In genomic region chr3:40391631-40392030, GRCm38 (mm10) we compare ENCODE assay signal across 9 mouse cellular contexts.
DNase-seq lines count a peak whose midpoint lies in the region; ATAC-seq and TF ChIP-seq lines count a peak whose summit lies in the region.
"Had no signal": no experiment of that assay in that cellular context is flagged by ENCODE, and none has a peak within 500 bp of the region (broad histone marks: within the 10 kb centered on the region; RNA-seq: fewer than 3 reads in every experiment).

No protein-coding gene starts in this region.

- TF ChIP-seq RAD21 in MEL (IDR thresholded peaks at IDR 0.05; ENCODE audit: low read depth, low read length) = peak; percentile 83

- no peak overlapping the region for H3K4me2 ChIP-seq in intestine, postnatal 0 days (replicated peaks; ENCODE audit: low read depth)
- no peak overlapping the region for H3K4me2 ChIP-seq in intestine, embryonic 15.5 days (replicated peaks)
- no peak overlapping the region for H3K4me2 ChIP-seq in midbrain, embryonic 12.5 days (replicated peaks)
- H3K4me2 ChIP-seq: liver, embryonic 13.5 days had no signal

- no peak for TF ChIP-seq EP300 in MEL (IDR thresholded peaks at IDR 0.05; ENCODE audit: low read depth in 1 of 2, low read length in 2 of 2)

- H3K4me1 ChIP-seq in intestine, postnatal 0 days (replicated peaks; ENCODE audit: control insufficient read depth, insufficient read depth, low read length) = no peaks in the 10 kb centered on the region
- H3K4me1 ChIP-seq in intestine, embryonic 15.5 days (replicated peaks) = no peaks in the 10 kb centered on the region
- no peaks in the 10 kb centered on the region for H3K4me1 ChIP-seq in MEL (ENCODE audit: control insufficient read depth in 1 of 2, insufficient read depth in 2 of 2, low read length in 2 of 2)
- peaks cover 4% of the 10 kb centered on the region; the same call in 1 of the 2 replicates for H3K4me1 ChIP-seq in midbrain, embryonic 12.5 days
- H3K4me1 ChIP-seq: liver, embryonic 13.5 days had no signal

- H3K9me3 ChIP-seq in intestine, postnatal 0 days (ENCODE audit: control insufficient read depth) = no peaks in the 10 kb centered on the region
- no peaks in the 10 kb centered on the region for H3K9me3 ChIP-seq in intestine, embryonic 15.5 days
- H3K9me3 ChIP-seq in MEL (replicated peaks; ENCODE audit: insufficient read depth, low read length) = no peaks in the 10 kb centered on the region
- H3K9me3 ChIP-seq in midbrain, embryonic 12.5 days = no peaks in the 10 kb centered on the region
- H3K9me3 ChIP-seq: liver, embryonic 13.5 days had no signal

- TF ChIP-seq CTCF in intestine, postnatal 0 days (IDR thresholded peaks at IDR 0.05; ENCODE audit: low read depth) = peak; percentile 95
- peak; percentile 68 to 86 (median 80) for TF ChIP-seq CTCF in MEL (IDR thresholded peaks at IDR 0.05 in 2 of 3, conservative IDR thresholded peaks at IDR 0.05 in 1 of 3; ENCODE audit: control insufficient read depth in 1 of 3, insufficient read depth in 1 of 3, low read depth in 2 of 3, low read length in 3 of 3, poor library complexity in 1 of 3, severe bottlenecking in 1 of 3)

- no peak overlapping the region for H3K9ac ChIP-seq in intestine, postnatal 0 days (ENCODE audit: low read depth, low read length)
- H3K9ac ChIP-seq in intestine, embryonic 15.5 days = no peak overlapping the region
- no peak overlapping the region for H3K9ac ChIP-seq in MEL (ENCODE audit: control insufficient read depth, low read depth, low read length, poor library complexity, severe bottlenecking)
- H3K9ac ChIP-seq in midbrain, embryonic 12.5 days (replicated peaks) = no peak overlapping the region
- H3K9ac ChIP-seq: liver, embryonic 13.5 days had no signal

- H3K27me3 ChIP-seq in intestine, postnatal 0 days (replicated peaks; ENCODE audit: control insufficient read depth, insufficient read depth, low read length) = no peaks in the 10 kb centered on the region
- H3K27me3 ChIP-seq in intestine, embryonic 15.5 days (replicated peaks) = no peaks in the 10 kb centered on the region
- H3K27me3 ChIP-seq in MEL (ENCODE audit: control insufficient read depth in 1 of 2, insufficient read depth in 2 of 2, low read length in 2 of 2) = peaks cover 3 to 10% of the 10 kb centered on the region in 2 experiments
- no peaks in the 10 kb centered on the region for H3K27me3 ChIP-seq in midbrain, embryonic 12.5 days
- H3K27me3 ChIP-seq: liver, embryonic 13.5 days had no signal

- no peaks in the 10 kb centered on the region for H3K79me2 ChIP-seq in MEL (ENCODE audit: control insufficient read depth, insufficient read depth, low read length, poor library complexity)

- 31% methylated on average over 6 of the region's 6 CpGs for WGBS in intestine, postnatal 0 days
- 48% methylated on average over 6 of the region's 6 CpGs for whole genome bisulfite sequencing in intestine, embryonic 15.5 days
- 42% methylated on average over 6 of the region's 6 CpGs for WGBS in midbrain, embryonic 12.5 days

- DNase-seq in MEL (ENCODE audit: low read depth, low spot score) = peak; percentile 67
- peak; percentile 67 to 78 for DNase-seq in cerebellum, postnatal 10 days
- DNase-seq in gastrocnemius, postnatal 14 days = peak; percentile 29
- peak; percentile 36 to 40 for DNase-seq in layer of hippocampus, postnatal 10 days (ENCODE audit: low spot score in 2 of 2)
- DNase-seq: liver, embryonic 13.5 days had no signal

- intact Hi-C loops in gastrocnemius, postnatal 14 days (cut with DNase I; ENCODE audit: low total_unique reads) = loop anchor here (5.0 kb wide), 1 partner anchor 1504 kb away; the partner anchor contains the start of gene Fat4

- no peak overlapping the region for H3K27ac ChIP-seq in intestine, postnatal 0 days (ENCODE audit: low read depth, low read length)
- H3K27ac ChIP-seq in intestine, embryonic 15.5 days = no peak overlapping the region
- H3K27ac ChIP-seq in MEL (ENCODE audit: control insufficient read depth, low read depth, low read length) = no peak overlapping the region
- no peak overlapping the region for H3K27ac ChIP-seq in midbrain, embryonic 12.5 days (replicated peaks)
- H3K27ac ChIP-seq: liver, embryonic 13.5 days had no signal

- H3K36me3 ChIP-seq in intestine, postnatal 0 days (ENCODE audit: control insufficient read depth, insufficient read depth) = no peaks in the 10 kb centered on the region
- no peaks in the 10 kb centered on the region for H3K36me3 ChIP-seq in intestine, embryonic 15.5 days
- no peaks in the 10 kb centered on the region for H3K36me3 ChIP-seq in MEL (ENCODE audit: control insufficient read depth in 1 of 2, insufficient read depth in 2 of 2, low read length in 2 of 2)
- no peaks in the 10 kb centered on the region for H3K36me3 ChIP-seq in midbrain, embryonic 12.5 days
- H3K36me3 ChIP-seq: liver, embryonic 13.5 days had no signal

- no peak for TF ChIP-seq POLR2A in MEL (IDR thresholded peaks at IDR 0.05; ENCODE audit: control insufficient read depth in 1 of 2, insufficient read depth in 1 of 2, low read depth in 1 of 2, low read length in 2 of 2, poor library complexity in 1 of 2)

- H3K4me3 ChIP-seq in intestine, postnatal 0 days (ENCODE audit: low read depth, low read length) = no peak overlapping the region
- no peak overlapping the region for H3K4me3 ChIP-seq in intestine, embryonic 15.5 days (replicated peaks)
- H3K4me3 ChIP-seq in MEL (ENCODE audit: control insufficient read depth in 1 of 2, insufficient read depth in 1 of 2, low read depth in 2 of 2, low read length in 2 of 2) = no peak overlapping the region
- H3K4me3 ChIP-seq in midbrain, embryonic 12.5 days = no peak overlapping the region
- H3K4me3 ChIP-seq: liver, embryonic 13.5 days had no signal

- no peak for ATAC-seq in intestine, postnatal 0 days
- no peak for ATAC-seq in intestine, embryonic 15.5 days
- peak; percentile 34; the same call in 1 of the 2 replicates for ATAC-seq in midbrain, embryonic 12.5 days (ENCODE audit: low FRiP score, low read depth)
- ATAC-seq in erythroid progenitor cell, adult 5-6 weeks (replicated peaks; ENCODE audit: low FRiP score, poor library complexity, severe bottlenecking) = no peak

TF ChIP-seq in MEL, 35 proteins besides CTCF, POLR2A, EP300 and RAD21:
- TF ChIP-seq SMC3 (IDR thresholded peaks at IDR 0.05; ENCODE audit: low read depth, low read length) (peak; percentile 65), ETS1 (IDR thresholded peaks at IDR 0.05; ENCODE audit: low read depth, low read length) (no peak), ZC3H11A (IDR thresholded peaks at IDR 0.05; ENCODE audit: low read depth, low read length) (peak; percentile 41; the same call in 1 of the 2 replicates), GABPA (IDR thresholded peaks at IDR 0.05; ENCODE audit: low read depth, low read length) (no peak), TCF12 (IDR thresholded peaks at IDR 0.05; ENCODE audit: low read depth, low read length) (no peak), NELFE (IDR thresholded peaks at IDR 0.05; ENCODE audit: low read depth, low read length) (no peak)
